Mouse (Mus musculus): ENCODE measurements at regions not wholly inside any gene's neighbourhood (a gene's known extent, or its start where the extent isn't known, plus 50 kb on each side); places are given as distances from the start of the nearest gene placed in this dataset.

GRCm38 (mm10) chr3:115207072-115207471 lies 303.2 kb downstream of the Olfm3 start:
- H3K27me3 ChIP-seq (ENCODE audit: insufficient read depth, poor library complexity, severe bottlenecking) = no peaks in the 10 kb centered on the region
- H3K27ac ChIP-seq = no peak overlapping the region
- no peaks in the 10 kb centered on the region for H3K9me3 ChIP-seq
- whole genome bisulfite sequencing = 89% methylated on average over 4 of the region's 4 CpGs
- H3K36me3 ChIP-seq = no peaks in the 10 kb centered on the region
- H3K4me1 ChIP-seq (replicated peaks) = no peaks in the 10 kb centered on the region
- H3K4me3 ChIP-seq = no peak overlapping the region
- no peak for DNase-seq (ENCODE audit: low spot score)

- H3K9me3 ChIP-seq = no peaks in the 10 kb centered on the region
- H3K27ac ChIP-seq = no peak overlapping the region
- H3K27me3 ChIP-seq (ENCODE audit: insufficient read depth, poor library complexity, severe bottlenecking) = no peaks in the 10 kb centered on the region
- no peak for DNase-seq (ENCODE audit: low spot score)
- no peak overlapping the region for H3K4me3 ChIP-seq
- H3K4me1 ChIP-seq (replicated peaks) = no peaks in the 10 kb centered on the region
- 78% methylated on average over 1 of the region's 1 CpGs for WGBS
- H3K36me3 ChIP-seq = no peaks in the 10 kb centered on the region
Measured at GRCm38 (mm10) chr3:115211841-115212240, 308.0 kb downstream of the Olfm3 start.

- H3K4me3 ChIP-seq = no peak overlapping the region
- no peaks in the 10 kb centered on the region for H3K36me3 ChIP-seq
- H3K9me3 ChIP-seq = no peaks in the 10 kb centered on the region
- no peak for DNase-seq (ENCODE audit: low spot score)
- H3K27ac ChIP-seq = no peak overlapping the region
- H3K27me3 ChIP-seq (ENCODE audit: insufficient read depth, poor library complexity, severe bottlenecking) = no peaks in the 10 kb centered on the region
- WGBS = 78% methylated on average over 2 of the region's 2 CpGs
- no peaks in the 10 kb centered on the region for H3K4me1 ChIP-seq (replicated peaks)
Measured at GRCm38 (mm10) chr3:115213477-115213876, 309.6 kb downstream of the Olfm3 start.

GRCm38 (mm10) chr3:115240497-115240896 lies 336.6 kb downstream of the Olfm3 start:
- H3K4me3 ChIP-seq = no peak overlapping the region
- WGBS = 62% methylated on average over 2 of the region's 2 CpGs

GRCm38 (mm10) chr3:115252618-115253379 lies 348.9 kb downstream of the Olfm3 start:
- no peak overlapping the region for H3K27ac ChIP-seq
- WGBS = 63% methylated on average over 8 of the region's 8 CpGs
- peak; percentile 2 for DNase-seq (ENCODE audit: low spot score)
- no peaks in the 10 kb centered on the region for H3K27me3 ChIP-seq (ENCODE audit: insufficient read depth, poor library complexity, severe bottlenecking)
- no peaks in the 10 kb centered on the region for H3K9me3 ChIP-seq
- no peak overlapping the region for H3K4me3 ChIP-seq
- H3K4me1 ChIP-seq (replicated peaks) = peaks cover 5% of the 10 kb centered on the region; the same call in 1 of the 2 replicates
- H3K36me3 ChIP-seq = no peaks in the 10 kb centered on the region

More at GRCm38 (mm10) chr3:115240497-115240896, 336.6 kb downstream of the Olfm3 start:
- Histone ChIP-seq H3K27ac (no peak overlapping the region), H3K9me3 (no peaks in the 10 kb centered on the region), H3K4me1 (replicated peaks) (no peaks in the 10 kb centered on the region), H3K36me3 (no peaks in the 10 kb centered on the region), H3K27me3 (ENCODE audit: insufficient read depth, poor library complexity, severe bottlenecking) (no peaks in the 10 kb centered on the region)
- no peak for DNase-seq (ENCODE audit: low spot score)

GRCm38 (mm10) chr3:115276207-115276606 lies 372.3 kb downstream of the Olfm3 start:
- no peaks in the 10 kb centered on the region for H3K27me3 ChIP-seq (ENCODE audit: insufficient read depth, poor library complexity, severe bottlenecking)
- 86% methylated on average over 3 of the region's 3 CpGs for WGBS
- H3K4me3 ChIP-seq = no peak overlapping the region
- no peak for DNase-seq (ENCODE audit: low spot score)
- no peaks in the 10 kb centered on the region for H3K4me1 ChIP-seq (replicated peaks)
- no peaks in the 10 kb centered on the region for H3K9me3 ChIP-seq
- no peak overlapping the region for H3K27ac ChIP-seq
- H3K36me3 ChIP-seq = no peaks in the 10 kb centered on the region

- DNase-seq (ENCODE audit: low spot score) = no peak
- 76% methylated on average over 1 of the region's 1 CpGs for WGBS
- H3K4me1 ChIP-seq (replicated peaks) = no peaks in the 10 kb centered on the region
- no peaks in the 10 kb centered on the region for H3K27me3 ChIP-seq (ENCODE audit: insufficient read depth, poor library complexity, severe bottlenecking)
- no peak overlapping the region for H3K4me3 ChIP-seq
- H3K27ac ChIP-seq = no peak overlapping the region
- no peaks in the 10 kb centered on the region for H3K36me3 ChIP-seq
- no peaks in the 10 kb centered on the region for H3K9me3 ChIP-seq
Measured at GRCm38 (mm10) chr3:115281233-115281632, 377.4 kb downstream of the Olfm3 start.

GRCm38 (mm10) chr3:115284487-115284886 lies 380.6 kb downstream of the Olfm3 start:
- Histone ChIP-seq H3K36me3 (no peaks in the 10 kb centered on the region), H3K27me3 (ENCODE audit: insufficient read depth, poor library complexity, severe bottlenecking) (no peaks in the 10 kb centered on the region), H3K9me3 (no peaks in the 10 kb centered on the region), H3K4me3 (no peak overlapping the region), H3K27ac (no peak overlapping the region), H3K4me1 (replicated peaks) (no peaks in the 10 kb centered on the region)
- no peak for DNase-seq (ENCODE audit: low spot score)
- WGBS = 74% methylated on average over 2 of the region's 2 CpGs
